Mouse (Mus musculus): ENCODE measurements at regions not wholly inside any gene's neighbourhood (a gene's known extent, or its start where the extent isn't known, plus 50 kb on each side); places are given as distances from the start of the nearest gene placed in this dataset.
A peak's percentile ranks its signal among the peaks of the same experiment; 100 is the strongest.

DNA sequence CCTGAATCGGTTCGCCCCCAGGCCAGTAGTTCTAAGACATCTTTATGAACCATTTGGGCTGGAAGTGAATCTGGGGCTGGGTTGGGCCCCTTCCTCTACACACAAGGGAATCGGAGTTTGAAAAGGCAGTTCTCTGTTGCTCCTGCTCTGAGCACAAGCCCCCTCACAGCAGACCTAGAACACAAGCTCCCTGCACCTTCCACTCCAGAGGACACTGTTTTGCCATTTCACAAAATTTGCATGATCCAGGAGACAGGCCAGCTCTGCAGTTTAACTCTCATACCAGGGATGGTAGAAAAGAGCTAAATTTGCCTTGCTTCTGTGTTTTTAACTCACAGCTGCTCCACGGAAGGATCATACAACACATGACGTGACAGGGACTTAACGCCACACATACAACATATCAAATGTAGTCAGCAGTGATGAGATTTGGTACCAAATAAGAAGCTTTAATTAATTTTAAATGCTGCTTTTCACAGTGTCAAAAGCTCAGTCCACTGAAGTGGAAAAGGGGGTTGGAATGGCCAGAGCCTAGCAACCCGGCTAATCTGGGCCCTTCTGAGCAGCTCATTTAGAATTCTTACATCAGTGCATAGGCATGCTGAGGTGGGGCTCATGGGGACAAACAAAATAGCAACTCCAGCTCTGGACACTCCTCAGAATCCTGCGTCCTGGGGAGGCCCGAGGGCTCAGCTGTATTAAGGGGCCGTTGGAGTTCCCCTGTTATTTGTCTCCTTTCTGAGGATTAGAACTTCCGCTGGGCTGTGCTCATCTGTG lies 434.1 kb downstream of the Sox2 start:
- Histone ChIP-seq H3K9ac (peak overlapping the region; percentile 54; the same call in 1 of the 2 replicates), H3K36me3 (no peaks in the 10 kb centered on the region)
- ATAC-seq (ENCODE audit: extremely low read depth, insufficient number of reproducible peaks, low FRiP score, low TSS enrichment), result peak; percentile 61; the same call in 1 of the 2 replicates

DNA sequence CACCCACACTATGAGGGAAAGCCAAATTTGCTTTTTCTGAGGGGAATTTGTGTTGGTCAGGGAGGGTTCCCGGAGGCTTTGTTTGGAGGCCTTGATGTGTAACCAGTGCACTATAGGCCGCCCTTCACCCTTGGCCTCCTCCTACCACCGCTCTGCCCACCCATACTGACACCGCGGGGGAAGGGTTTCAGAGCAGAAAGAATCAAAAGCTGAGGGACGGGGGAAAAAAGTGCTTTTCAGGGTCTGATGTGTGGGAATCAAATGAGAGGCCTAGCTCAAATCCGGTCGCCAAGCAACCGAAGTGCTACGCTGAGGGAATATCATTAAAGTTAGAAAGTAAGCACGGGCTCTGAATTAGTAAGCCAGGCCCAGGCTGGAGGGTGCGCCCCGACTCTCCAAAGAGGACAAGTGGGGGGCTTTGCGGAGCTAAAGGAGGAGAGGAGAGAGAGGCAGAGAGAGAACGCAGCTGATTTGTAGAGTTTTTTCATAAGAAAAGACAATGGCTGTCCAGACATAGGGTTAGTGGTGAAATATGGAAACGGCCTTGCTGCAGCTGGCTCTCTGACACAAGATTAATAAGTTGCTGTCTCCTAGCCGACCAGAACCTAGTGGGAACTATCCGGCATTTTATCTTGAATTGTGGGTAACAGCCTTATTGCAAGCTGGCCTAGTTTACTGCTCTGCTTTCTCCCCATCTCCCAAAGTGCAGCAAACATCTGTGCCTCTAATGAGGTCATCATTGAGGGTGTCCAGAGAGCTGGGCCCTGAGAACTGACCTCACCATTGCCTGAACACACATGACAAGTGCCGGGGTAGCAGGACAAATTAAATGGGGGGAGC lies 438.3 kb downstream of the Sox2 start:
- 71% methylated on average over 19 of the region's 19 CpGs for WGBS
- H3K4me3 ChIP-seq, result no peak overlapping the region
- H3K27ac ChIP-seq (replicated peaks), result no peak overlapping the region
- H3K4me2 ChIP-seq, result no peak overlapping the region
- ATAC-seq (ENCODE audit: extremely low read depth, insufficient number of reproducible peaks, low FRiP score, low TSS enrichment), result no peak
- H3K36me3 ChIP-seq, result no peaks in the 10 kb centered on the region
- H3K4me1 ChIP-seq, result peaks cover 13% of the 10 kb centered on the region
- no peaks in the 10 kb centered on the region for H3K27me3 ChIP-seq (replicated peaks)
- no peak overlapping the region for H3K9ac ChIP-seq
- no peaks in the 10 kb centered on the region for H3K9me3 ChIP-seq

More for the DNA sequence above, 434.1 kb downstream of the Sox2 start:
- WGBS, result 49% methylated on average over 11 of the region's 11 CpGs
- Histone ChIP-seq H3K4me2 (peak overlapping the region; percentile 31; the same call in 1 of the 2 replicates), H3K9me3 (no peaks in the 10 kb centered on the region), H3K27ac (replicated peaks) (peak overlapping the region; percentile 80), H3K4me1 (peaks cover 13% of the 10 kb centered on the region), H3K4me3 (no peak overlapping the region), H3K27me3 (replicated peaks) (peaks cover 1% of the 10 kb centered on the region; the same call in 1 of the 2 replicates)

DNA sequence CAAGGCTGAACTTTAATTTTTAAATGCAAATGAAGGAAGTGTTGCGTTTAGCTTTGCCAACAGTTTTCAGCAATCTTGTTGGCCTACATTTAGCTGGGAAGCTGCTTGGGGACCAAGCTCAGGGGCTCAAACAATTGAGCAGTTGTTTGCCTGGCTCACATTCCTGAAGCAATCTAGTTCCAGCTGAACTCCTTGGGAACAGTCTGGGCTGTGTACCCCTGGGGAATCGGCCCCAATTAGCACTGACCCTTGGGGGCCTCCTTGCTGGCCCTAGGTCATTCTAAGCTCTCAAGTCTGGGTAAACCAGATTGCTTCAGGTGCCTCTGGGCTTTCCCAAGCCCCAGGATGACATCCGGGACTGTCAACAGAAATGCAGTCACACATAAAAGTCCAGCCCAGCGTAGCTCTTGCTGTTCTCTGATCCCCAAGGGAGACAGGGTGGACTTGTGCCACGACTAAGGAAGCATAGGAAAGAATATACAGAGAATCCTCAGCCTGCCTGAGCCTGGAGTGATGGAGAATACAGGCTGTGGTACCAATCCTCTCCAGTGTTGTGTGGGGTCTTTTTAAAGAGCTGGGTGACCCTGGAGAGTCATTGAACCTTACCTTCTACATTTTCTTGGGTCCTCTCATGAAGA lies 440.4 kb downstream of the Sox2 start:
- H3K4me1 ChIP-seq, result no peaks in the 10 kb centered on the region
- no peak for ATAC-seq (ENCODE audit: extremely low read depth, insufficient number of reproducible peaks, low FRiP score, low TSS enrichment)
- H3K27me3 ChIP-seq (replicated peaks), result no peaks in the 10 kb centered on the region; the same call in 1 of the 2 replicates
- 48% methylated on average over 5 of the region's 5 CpGs for WGBS
- H3K4me3 ChIP-seq, result no peak overlapping the region
- H3K9me3 ChIP-seq, result no peaks in the 10 kb centered on the region
- H3K4me2 ChIP-seq, result no peak overlapping the region
- no peaks in the 10 kb centered on the region for H3K36me3 ChIP-seq
- H3K27ac ChIP-seq (replicated peaks), result no peak overlapping the region
- no peak overlapping the region for H3K9ac ChIP-seq

DNA sequence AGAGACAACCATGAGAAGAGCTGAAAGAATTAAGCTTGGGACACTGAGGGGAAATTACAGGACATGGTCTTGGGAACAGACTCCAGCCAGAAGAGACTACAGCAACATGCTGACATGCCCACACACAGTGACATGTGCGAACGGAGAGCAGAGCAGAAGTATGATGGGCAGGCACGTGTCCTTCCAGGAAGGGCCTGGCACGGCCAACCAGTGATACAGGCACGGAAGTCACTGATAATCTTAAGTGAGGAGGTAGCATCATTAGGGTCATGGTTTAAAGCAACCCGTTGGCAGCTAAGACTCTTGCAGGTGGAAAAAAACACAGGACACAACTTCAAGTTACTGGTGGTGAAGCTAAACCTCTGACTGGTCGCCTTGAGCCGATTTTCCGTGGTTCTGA lies 442.8 kb downstream of the Sox2 start:
- 69% methylated on average over 9 of the region's 9 CpGs for WGBS
- no peaks in the 10 kb centered on the region for H3K36me3 ChIP-seq
- H3K4me1 ChIP-seq, result no peaks in the 10 kb centered on the region
- peaks cover 3% of the 10 kb centered on the region; the same call in 1 of the 2 replicates for H3K27me3 ChIP-seq (replicated peaks)
- no peak overlapping the region for H3K4me2 ChIP-seq
- no peak for ATAC-seq (ENCODE audit: extremely low read depth, insufficient number of reproducible peaks, low FRiP score, low TSS enrichment)
- H3K9me3 ChIP-seq, result no peaks in the 10 kb centered on the region
- H3K9ac ChIP-seq, result no peak overlapping the region
- H3K4me3 ChIP-seq, result no peak overlapping the region
- H3K27ac ChIP-seq (replicated peaks), result no peak overlapping the region

DNA sequence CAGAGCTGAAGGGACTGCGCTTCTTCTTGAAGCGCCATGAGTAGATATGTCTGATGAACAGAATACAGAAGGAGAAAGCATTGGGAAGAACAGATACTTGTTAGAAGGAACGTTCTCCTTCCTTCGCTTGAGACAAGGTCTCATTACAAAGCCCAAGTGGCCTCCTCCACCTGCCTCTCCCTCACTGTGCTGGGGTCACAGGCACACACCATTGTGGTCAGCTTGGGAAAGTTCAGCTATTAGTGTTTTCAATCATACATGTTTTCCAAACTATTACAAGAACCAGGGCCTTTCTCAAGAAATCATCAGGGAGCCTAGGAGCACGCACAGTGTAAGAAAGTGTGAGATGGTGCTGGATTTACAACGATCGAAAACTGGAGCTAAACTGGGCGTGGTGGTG lies 445.0 kb downstream of the Sox2 start:
- WGBS, result 89% methylated on average over 8 of the region's 8 CpGs
- Histone ChIP-seq H3K27me3 (replicated peaks) (peaks cover 7% of the 10 kb centered on the region; the same call in 1 of the 2 replicates), H3K4me2 (no peak overlapping the region), H3K9ac (no peak overlapping the region), H3K4me1 (no peaks in the 10 kb centered on the region), H3K4me3 (no peak overlapping the region), H3K36me3 (no peaks in the 10 kb centered on the region), H3K9me3 (no peaks in the 10 kb centered on the region), H3K27ac (replicated peaks) (no peak overlapping the region)
- no peak for ATAC-seq (ENCODE audit: extremely low read depth, insufficient number of reproducible peaks, low FRiP score, low TSS enrichment)

DNA sequence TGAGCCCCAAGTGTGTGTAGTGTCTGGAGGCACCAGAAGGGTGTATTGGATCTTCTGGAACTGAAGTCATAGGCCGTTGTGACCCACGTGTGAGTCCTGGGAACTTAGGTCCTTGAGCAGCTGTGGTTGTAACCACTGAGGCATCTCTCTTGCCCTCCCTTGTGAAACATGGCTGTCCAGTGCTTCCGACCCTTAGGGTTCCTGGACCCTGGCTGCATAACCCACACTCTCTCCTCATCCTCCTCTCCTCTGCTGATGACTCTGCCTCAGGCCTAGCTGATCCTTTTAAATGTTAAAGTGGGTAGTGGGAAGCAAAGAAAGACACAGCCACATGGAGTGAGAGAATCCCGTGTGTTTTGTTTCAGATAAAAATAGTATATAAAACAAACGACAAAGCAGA lies 446.2 kb downstream of the Sox2 start:
- Histone ChIP-seq H3K4me1 (peaks cover 3% of the 10 kb centered on the region), H3K9me3 (no peaks in the 10 kb centered on the region), H3K27me3 (replicated peaks) (peaks cover 7% of the 10 kb centered on the region; the same call in 1 of the 2 replicates), H3K9ac (no peak overlapping the region), H3K4me2 (no peak overlapping the region), H3K4me3 (no peak overlapping the region), H3K27ac (replicated peaks) (no peak overlapping the region), H3K36me3 (no peaks in the 10 kb centered on the region)
- 71% methylated on average over 5 of the region's 5 CpGs for WGBS
- ATAC-seq (ENCODE audit: extremely low read depth, insufficient number of reproducible peaks, low FRiP score, low TSS enrichment), result no peak

DNA sequence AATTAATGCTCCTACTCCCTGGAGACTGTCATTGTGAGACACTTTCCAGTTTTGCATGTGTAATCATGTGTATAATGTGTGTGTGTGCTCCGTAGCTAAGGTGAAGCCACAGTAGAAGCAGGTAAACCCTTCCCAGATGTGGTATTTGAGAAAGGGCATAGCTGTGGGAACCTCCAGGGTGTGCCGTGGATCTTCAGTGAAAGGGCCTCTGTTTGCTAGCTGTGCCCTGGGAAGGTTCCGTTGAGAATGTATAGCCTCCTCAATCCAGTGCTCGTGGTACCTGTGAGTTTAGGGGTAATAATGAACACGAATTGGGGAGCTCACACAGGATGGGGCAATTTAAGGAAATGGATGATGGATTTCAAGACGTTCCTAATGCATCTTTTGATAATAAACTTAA lies 447.6 kb downstream of the Sox2 start:
- H3K4me3 ChIP-seq, result no peak overlapping the region
- H3K4me2 ChIP-seq, result no peak overlapping the region
- peaks cover 11% of the 10 kb centered on the region; the same call in 1 of the 2 replicates for H3K27me3 ChIP-seq (replicated peaks)
- no peak for ATAC-seq (ENCODE audit: extremely low read depth, insufficient number of reproducible peaks, low FRiP score, low TSS enrichment)
- WGBS, result 75% methylated on average over 6 of the region's 6 CpGs
- H3K36me3 ChIP-seq, result no peaks in the 10 kb centered on the region
- H3K27ac ChIP-seq (replicated peaks), result no peak overlapping the region
- H3K9me3 ChIP-seq, result no peaks in the 10 kb centered on the region
- peaks cover 4% of the 10 kb centered on the region for H3K4me1 ChIP-seq
- H3K9ac ChIP-seq, result no peak overlapping the region

DNA sequence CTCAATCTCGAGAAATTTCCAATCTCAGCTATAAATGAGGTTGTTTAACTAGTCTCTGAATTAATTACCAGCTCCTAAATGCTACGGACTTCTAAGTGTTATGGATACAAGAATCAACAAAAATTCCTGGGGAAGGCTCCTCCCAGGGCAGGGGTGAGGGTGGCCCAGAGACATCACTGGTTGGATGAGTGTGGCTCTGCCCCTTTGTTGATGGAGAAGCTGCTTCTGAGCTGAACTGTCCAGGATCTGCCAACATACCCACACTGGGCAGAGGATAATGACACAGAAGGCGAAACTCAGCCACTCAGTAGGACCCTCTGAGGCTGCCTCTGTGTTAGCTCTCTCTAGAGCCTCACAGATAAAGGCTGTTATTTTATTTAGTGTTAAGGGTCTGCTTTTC lies 449.0 kb downstream of the Sox2 start:
- H3K9me3 ChIP-seq, result no peaks in the 10 kb centered on the region

DNA sequence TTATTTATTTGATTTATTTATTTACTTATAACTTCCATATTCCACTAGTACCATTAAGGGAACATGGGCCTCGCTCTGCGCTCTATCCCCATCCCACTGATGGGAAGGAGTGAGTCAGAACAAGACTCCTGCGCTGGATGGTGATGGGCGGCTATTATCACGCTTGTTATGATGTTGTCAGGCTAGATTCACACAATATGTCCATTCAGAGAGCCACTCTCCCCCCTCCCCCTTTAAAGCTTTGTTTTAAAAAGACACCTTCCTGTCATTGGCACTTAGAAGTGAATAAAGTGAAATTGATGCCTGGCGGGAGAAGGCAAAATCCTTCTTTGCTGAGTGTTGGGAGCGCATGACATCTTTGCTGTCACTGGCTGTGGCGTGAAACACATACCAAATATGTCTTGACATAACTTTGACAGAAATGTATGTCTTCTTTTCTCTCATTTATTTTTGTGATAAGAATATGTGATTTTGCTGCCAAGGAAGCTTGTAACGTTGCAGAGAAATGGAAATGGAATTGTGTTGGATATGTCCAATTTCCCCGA lies 449.7 kb downstream of the Sox2 start:
- Histone ChIP-seq H3K9ac (no peak overlapping the region), H3K9me3 (no peaks in the 10 kb centered on the region), H3K4me1 (peaks cover 4% of the 10 kb centered on the region), H3K36me3 (no peaks in the 10 kb centered on the region), H3K27me3 (replicated peaks) (peaks cover 24% of the 10 kb centered on the region), H3K4me3 (no peak overlapping the region), H3K27ac (replicated peaks) (no peak overlapping the region), H3K4me2 (no peak overlapping the region)
- WGBS, result 78% methylated on average over 10 of the region's 10 CpGs
- ATAC-seq (ENCODE audit: extremely low read depth, insufficient number of reproducible peaks, low FRiP score, low TSS enrichment), result no peak

More for the DNA sequence above, 449.0 kb downstream of the Sox2 start:
- no peak for ATAC-seq (ENCODE audit: extremely low read depth, insufficient number of reproducible peaks, low FRiP score, low TSS enrichment)
- Histone ChIP-seq H3K4me1 (peaks cover 4% of the 10 kb centered on the region), H3K4me3 (no peak overlapping the region), H3K27ac (replicated peaks) (no peak overlapping the region), H3K27me3 (replicated peaks) (peaks cover 20% of the 10 kb centered on the region), H3K4me2 (no peak overlapping the region), H3K9ac (no peak overlapping the region), H3K36me3 (no peaks in the 10 kb centered on the region)
- 64% methylated on average over 3 of the region's 3 CpGs for WGBS

DNA sequence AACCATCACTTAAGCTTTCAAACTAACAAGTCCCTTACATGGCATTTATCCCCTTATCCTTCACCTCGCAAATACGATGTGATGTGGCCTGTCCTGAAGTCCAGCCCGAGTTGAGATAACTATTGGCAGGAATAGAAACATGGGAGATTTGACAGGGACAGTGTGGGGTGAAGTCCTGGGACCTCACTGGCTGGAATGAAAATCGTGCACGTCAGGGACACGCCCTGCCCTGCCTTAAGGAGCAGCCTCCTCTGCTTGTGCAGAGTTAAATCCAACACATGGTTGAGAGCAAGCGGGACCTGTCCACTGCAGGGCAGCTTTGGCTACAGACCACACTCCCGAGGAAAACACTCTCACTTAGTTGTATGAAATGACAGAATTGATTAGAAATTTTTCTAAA lies 451.1 kb downstream of the Sox2 start:
- no peak overlapping the region for H3K4me3 ChIP-seq
- peaks cover 30% of the 10 kb centered on the region for H3K27me3 ChIP-seq (replicated peaks)
- H3K4me1 ChIP-seq, result peaks cover 4% of the 10 kb centered on the region
- no peaks in the 10 kb centered on the region for H3K9me3 ChIP-seq
- no peak for ATAC-seq (ENCODE audit: extremely low read depth, insufficient number of reproducible peaks, low FRiP score, low TSS enrichment)
- no peak overlapping the region for H3K4me2 ChIP-seq
- 31% methylated on average over 8 of the region's 8 CpGs for WGBS
- no peak overlapping the region for H3K27ac ChIP-seq (replicated peaks)
- H3K36me3 ChIP-seq, result no peaks in the 10 kb centered on the region
- H3K9ac ChIP-seq, result no peak overlapping the region

DNA sequence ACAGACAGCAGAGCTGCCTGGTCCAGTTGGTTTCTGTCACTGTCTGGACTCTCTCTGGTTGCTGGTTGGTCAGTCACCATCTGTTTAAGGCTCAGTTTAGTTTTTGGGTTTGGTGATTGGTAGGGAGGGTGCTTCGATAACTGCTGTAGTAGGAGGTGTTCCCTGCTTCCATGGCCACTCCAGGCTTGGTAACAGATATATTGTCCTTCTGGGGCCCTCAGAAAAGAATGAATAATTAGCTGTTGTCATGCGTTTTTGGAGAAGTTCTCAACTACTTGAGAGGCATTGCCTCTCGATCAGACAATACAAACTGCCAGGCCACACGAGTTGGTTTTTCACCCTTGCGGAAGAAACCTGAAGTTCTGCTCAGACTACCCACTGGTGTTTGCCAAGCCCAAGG lies 451.7 kb downstream of the Sox2 start:
- H3K9ac ChIP-seq, result no peak overlapping the region

More for the DNA sequence above, 451.7 kb downstream of the Sox2 start:
- WGBS, result 86% methylated on average over 5 of the region's 5 CpGs
- H3K27me3 ChIP-seq (replicated peaks), result peaks cover 28% of the 10 kb centered on the region
- no peak overlapping the region for H3K4me3 ChIP-seq
- no peak overlapping the region for H3K27ac ChIP-seq (replicated peaks)
- no peaks in the 10 kb centered on the region for H3K9me3 ChIP-seq
- H3K4me1 ChIP-seq, result peaks cover 4% of the 10 kb centered on the region
- no peak overlapping the region for H3K4me2 ChIP-seq
- no peaks in the 10 kb centered on the region for H3K36me3 ChIP-seq
- no peak for ATAC-seq (ENCODE audit: extremely low read depth, insufficient number of reproducible peaks, low FRiP score, low TSS enrichment)

Data from heart, embryonic 13.5 days (tissue).